Mouse (Mus musculus) embryonic facial prominence, embryonic 14.5 days (tissue): ENCODE data around the gene Fam71d. TPM values are rescaled to one million over a fixed set of nuclear protein-coding genes. Genes with fewer than 3 reads are reported as not detected.

Experiments
- polyA plus RNA-seq: library from polyadenylated mRNA; unstranded; fragments of >200 nt; fragmentation: Nextera tagmentation; extraction: Ambion mirVana; gene quantifications from 2 replicates; pipeline ENCODE4 v1.2.1, GENCODE M21; 2014

The Fam71d gene
- polyA plus RNA-seq, 1 experiment from 2014 or later: not detected

Other genes starting within 250 kb of the Fam71d start
- 12.4 and 14.4 TPM in 2 replicates for gene Mpp5, start 57.4 kb downstream of the Fam71d start, polyA plus RNA-seq
- 62.2 and 69.5 TPM in 2 replicates for gene Atp6v1d, start 170.1 kb downstream of the Fam71d start, polyA plus RNA-seq
- 184 and 201 TPM in 2 replicates for gene Eif2s1, start 170.3 kb downstream of the Fam71d start, polyA plus RNA-seq
- gene Plek2, start 215.4 kb downstream of the Fam71d start, polyA plus RNA-seq: 5.9 and 6.6 TPM in 2 replicates